Mouse (Mus musculus) kidney, postnatal 4 days (tissue): ENCODE results near the gene Coa4.
"Not testable (repeated sequence)": the region's sequence is repeated elsewhere in the genome, so short reads cannot be mapped to it uniquely, and the experiment has no call there.

Experiments
- DNase-seq, 2 experiments: peaks; one replicate each; pipeline ENCODE4 v3.0.0; 2021; ENCODE audit warnings: mixed read lengths in 2 of 2

The Coa4 gene

DNA sequence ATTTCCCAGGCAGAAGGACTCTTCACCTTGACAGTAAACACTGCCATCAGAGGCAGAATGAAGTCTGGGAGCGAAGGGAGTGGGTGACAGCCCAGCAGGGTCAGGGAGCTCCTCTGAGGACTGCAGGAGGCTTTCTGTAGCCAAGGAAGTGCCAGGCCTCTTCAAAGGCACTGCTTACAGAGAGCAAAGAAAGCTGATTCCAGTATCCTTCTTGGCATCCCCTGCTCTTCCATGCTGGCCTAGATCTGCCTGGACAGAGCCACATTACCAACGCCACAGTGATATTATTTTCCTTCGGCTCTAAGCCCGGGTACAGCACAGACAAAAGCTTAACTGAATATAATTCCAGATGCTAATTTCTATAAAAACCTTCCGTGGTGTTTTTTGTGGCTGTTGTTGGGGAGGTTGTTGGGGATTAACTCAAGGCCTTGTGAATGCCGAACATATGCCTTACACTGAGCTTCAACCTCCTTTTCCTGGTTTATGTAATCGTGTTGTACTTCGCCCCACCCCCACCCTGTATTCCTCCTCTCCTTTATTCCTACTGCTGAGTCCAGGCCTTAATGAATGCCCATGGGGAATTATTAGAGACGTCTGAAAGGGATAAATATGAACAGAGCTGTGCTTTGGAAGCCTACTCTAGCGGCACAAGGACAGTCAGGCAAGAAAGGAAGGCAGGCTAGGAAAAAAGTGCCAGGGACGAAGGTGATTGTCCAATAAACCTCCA is 25.2 kb downstream of the Coa4 start:
- DNase-seq, result no peak

DNA sequence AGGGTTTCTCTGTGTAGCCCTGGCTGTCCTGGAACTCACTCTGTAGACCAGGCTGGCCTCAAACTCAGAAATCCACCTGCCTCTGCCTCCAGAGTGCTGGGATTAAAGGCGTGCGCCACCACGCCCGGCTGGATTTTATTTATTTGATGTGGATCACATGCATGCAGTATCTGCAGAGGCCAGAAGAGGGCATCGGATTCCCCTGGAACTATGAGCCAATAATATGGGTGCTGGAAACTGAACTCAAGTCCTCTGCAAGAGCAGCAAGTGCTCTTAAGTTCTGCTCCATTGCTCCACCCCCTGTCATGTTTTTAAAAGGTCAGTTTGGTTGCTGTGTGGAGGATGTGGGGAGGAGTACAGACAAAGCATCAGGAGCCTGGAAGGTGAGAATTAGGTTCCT is 30.4 kb downstream of the Coa4 start:
- DNase-seq, result not testable (repeated sequence)

DNA sequence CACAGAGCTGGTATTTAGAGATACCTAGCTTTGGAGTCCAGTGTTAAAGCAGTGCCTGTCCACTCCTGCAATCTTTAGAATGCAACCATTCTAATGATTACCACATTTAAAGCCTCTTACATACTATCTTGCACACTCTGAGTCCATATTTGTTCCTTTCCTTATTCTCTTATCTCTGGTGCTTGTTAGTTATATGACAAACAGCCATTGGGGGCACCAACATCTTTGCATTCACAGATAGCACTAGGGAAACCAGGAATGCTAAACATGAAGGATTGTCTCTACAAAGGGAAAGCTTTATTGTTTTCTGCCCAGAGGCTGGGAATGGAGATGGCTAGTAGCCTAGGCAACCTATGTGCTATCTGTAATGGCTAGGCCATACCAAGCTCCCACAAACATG is 33.0 kb downstream of the Coa4 start:
- DNase-seq, result no peak

DNA sequence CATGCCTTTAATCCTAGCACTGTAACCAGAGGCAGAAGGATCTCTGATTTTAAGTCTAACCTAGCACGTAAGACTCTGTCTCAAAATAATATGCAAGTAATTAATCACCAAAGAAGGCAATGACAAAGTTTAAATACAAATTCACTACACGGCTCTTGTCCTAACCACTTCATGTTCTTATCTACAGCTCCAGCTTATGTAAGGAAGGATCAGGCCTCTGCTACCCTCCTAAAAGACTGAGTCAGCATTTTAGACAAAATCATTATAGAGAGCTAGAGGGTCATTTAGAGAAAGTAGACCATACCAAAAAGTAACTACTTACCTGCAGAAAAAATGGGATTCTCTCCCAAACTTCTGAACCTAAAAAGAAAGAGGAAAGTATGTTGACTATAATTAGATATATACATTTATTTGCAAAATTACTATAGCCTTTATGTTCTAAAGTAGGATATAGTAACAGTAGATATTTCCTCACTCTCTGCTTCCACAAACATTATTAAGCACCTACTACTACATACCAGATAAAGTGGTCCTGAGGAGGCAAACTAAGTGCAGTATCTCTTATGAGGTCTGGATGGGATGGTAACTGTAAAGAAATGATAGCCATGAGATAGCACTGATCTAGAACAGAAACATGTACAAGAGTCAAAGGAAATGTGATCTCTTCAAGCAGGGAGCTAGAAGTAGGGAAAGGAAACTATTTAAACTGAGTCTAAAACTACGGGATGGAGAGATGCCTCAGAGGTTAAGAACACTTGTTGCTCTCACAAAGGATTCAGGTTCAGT is 34.3 kb downstream of the Coa4 start:
- DNase-seq, result no peak

DNA sequence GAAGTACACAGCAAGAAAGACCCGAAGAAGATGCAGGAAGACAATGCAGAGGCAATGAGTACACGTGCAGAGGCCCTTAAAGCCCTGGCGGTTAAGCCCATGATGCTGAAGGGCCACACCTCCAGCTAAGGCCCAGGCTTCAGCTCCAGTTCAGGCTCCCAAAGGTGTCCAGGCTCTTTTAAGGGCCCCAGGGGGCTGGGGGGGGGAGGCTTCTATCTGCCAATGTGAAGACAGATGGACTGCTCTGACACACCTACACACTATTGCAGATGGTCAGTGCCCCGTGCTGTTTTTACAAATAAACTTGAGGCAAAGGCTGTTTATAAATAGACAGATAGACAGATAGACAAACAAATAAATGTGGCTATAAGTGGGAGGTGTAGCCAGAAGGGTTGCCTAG is 35.2 kb downstream of the Coa4 start:
- DNase-seq, result no peak

DNA sequence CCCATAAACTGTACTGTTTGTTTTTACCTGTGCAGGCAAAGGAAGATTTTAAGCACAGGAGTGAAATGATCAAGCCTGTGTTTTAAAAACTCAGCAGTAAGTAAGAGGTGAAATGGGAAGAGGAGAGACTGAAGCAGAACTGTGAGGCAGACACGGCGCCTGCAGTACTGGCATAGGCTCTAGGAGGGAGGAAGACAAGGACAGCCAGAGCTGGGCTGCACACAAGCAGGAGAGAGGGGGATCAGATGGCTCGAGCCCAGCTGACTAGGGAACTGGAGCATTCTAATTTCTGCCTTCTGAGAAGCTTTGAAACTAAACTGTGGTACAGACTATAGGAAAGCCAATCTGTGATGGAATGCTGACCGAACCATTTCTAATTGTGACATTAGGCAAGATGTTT is 35.8 kb downstream of the Coa4 start:
- no peak for DNase-seq

DNA sequence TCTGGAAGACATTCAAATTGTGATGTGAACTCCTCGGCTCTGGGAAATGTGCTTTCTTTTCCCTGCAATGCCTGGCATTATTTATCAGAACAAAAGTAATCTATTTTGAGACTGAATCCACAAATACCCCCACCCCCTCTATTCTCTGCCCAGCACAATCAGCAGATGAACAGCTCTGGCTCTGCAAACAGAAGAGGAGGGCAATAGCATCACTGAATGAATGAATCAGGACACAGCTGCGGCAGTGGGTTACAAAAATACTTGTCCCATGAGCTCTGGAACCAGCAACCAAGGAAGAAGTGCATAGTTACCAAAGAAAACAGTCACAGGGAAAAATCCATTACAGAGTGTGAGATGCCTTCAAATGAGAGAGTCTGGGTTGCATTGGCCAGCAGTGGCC is 41.9 kb downstream of the Coa4 start:
- no peak for DNase-seq

DNA sequence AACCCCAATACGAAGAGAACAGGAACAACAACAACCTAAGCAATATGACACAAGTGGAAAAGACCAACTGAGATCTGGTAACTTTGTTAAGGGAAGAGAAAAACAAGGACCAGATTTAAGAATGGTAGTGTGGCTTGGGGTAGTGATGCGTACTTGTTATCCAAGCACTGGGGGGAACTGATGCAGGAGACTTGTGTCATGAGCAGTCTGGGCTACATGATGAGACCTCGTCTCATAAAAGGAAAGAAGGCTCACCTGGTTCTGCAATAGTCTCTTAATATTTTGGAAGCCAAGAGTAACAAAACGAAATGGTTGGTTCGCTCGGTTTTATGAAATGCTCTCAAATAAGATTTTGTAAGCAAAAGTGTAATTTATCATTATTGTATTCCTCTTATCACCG is 45.4 kb downstream of the Coa4 start:
- DNase-seq, result no peak

DNA sequence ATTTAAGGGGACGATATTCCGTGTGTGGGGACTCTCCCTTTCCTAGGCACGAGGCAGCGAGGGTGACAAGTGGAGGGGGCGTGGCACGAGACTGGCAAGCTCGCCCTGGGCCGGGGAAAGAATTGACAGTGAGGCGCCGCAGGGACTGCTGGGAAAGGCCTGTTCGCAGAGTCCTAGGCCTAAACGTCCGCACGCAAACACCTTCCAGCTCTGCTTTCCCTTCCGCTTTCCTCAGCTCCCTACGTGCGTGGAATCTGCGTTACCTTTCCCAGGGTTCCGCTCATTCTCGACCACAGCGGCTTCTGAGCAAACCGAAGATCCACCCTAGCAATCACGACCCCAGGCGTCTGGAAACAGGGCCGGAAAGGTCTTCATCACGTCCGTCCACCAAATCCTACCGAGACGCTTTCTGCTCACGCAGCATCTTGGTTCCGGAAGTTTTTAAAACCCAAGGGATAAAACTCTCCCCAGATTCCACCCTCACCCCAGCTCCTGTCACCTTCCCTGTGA is 45.9 kb downstream of the Coa4 start:
- DNase-seq, result peak; percentile 90 to 93

DNA sequence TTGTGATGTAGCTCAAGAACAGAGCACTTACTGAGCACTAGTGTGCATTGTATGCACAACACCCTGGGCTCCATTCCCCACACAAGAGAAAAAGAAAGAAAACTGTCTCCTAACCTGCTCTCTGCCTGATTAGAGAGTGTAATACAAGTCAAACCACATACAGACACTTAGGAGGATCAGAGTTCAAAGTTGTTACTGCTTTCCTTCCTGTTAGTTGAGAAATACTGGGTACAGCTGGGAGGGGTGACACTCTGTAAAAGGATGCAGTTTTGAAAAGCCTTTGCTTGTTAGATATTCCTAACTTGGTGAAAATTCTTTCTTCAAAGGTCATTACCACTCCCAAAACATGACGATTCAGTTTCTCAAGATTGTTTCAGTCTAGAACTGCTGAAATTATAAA is 52.9 kb downstream of the Coa4 start:
- DNase-seq, result no peak
